Mouse (Mus musculus): Measurements from ENCODE around the gene Incenp.
A peak's percentile ranks its signal among the peaks of the same experiment; 100 is the strongest.

The Incenp gene

DNA sequence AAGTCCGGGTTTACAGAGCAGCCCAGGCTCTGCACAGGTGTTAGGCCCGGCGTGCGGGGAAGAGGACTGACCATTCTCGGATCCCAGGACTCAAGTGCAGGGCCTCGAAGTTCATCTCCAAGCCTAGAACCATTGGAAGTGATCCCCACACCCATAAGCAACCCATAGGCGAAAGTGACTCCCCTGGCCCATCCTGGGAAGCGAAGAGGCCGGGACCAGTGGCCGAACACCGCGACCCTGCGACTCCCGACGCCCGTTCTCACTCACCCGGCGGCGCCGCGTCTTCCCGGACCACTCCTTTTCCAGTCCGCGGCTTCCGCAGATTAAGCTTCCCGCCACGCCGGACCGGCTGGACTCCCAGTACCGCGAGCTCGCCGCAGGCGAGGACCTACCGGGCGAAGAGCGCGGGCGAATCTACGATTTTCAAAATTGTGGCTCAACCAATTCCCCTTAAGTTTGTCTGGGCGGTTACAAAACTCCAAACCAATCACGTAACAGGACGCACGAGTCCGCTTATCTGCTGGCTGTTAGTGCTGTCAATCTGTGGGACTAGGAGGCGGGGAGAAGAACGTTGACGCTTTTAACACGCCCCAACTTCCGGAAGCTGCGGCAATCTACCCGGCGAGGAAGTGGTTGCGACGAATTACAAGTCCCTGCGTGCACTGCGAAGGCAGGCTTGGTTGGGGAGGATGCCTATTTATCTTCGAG is at the start of gene Incenp:
TSS of gene Incenp (minus strand) at position 480 of the 708 bp plus-strand sequence.
- DNase-seq (ENCODE audit: low spot score in 2 of 2) = peak; percentile 92 to 93

GRCm38 (mm10) chr19:9946986-9947385 is 47.6 kb upstream of the Incenp start:
- no peak for DNase-seq (ENCODE audit: low spot score in 2 of 2)

DNA sequence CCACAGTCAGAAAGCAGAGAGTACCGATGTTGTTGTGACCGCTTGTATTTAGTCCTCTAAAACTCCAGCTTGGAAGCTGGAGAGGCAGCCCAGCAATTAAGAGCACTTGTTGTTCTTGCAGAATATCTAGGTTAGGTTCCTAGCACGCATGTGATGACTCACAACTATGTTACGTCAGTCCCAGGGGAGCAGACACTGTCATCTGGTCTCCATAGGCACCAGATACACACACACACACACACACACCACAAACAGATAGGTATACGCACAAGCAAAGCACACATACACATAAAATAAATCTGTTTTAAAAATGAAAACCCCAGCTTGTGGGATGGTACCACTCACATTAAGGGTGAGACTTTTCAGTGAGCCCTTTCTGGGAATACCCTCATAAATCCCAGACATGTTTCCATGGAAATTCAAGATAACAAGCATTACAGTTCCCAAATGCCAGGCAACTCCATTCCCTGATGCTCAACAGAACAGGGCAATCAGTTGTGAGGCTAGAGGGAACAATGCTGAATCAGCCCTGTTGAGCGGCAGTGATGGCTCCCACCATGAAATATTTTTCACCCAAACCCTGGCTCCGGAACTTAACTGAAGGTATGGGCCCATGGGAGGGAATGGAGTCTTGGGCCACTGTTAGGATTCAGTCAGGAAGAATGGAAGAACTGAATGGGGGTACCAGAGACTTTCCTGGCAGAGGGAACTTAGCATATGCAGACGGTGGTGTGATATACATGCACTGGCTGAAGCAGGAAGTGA is 46.6 kb upstream of the Incenp start:
- DNase-seq (ENCODE audit: low spot score in 2 of 2) = no peak

GRCm38 (mm10) chr19:9942539-9943533 is 43.5 kb upstream of the Incenp start:
- DNase-seq (ENCODE audit: low spot score in 2 of 2) = peak in 1 of 2 experiments; percentile 40

GRCm38 (mm10) chr19:9941809-9942208 is 42.5 kb upstream of the Incenp start:
- DNase-seq (ENCODE audit: low spot score in 2 of 2) = no peak

DNA sequence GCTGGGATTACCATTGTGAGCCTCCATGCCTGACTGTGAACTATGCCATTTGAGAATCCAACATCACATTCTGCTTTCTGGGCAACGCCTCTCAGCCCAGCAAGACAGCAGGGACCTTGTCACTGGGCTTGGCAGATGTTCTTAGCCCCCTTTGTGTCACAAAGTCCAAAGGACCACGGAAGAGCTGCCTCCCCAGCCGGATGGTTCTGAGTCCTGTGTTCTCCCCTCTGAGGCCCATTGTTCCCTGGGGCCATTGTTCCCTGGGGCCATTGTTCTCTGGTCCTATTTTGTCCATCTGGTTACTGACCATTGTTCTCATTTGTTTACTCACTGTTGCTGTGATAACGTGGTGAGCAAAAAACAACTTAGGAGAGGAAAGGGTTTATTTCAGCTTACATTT is 41.6 kb upstream of the Incenp start:
- DNase-seq (ENCODE audit: low spot score in 2 of 2) = no peak

- DNase-seq (ENCODE audit: low spot score in 2 of 2) = no peak
These were observed 40.5 kb upstream of the Incenp start for GRCm38 (mm10) chr19:9939841-9940240.

DNA sequence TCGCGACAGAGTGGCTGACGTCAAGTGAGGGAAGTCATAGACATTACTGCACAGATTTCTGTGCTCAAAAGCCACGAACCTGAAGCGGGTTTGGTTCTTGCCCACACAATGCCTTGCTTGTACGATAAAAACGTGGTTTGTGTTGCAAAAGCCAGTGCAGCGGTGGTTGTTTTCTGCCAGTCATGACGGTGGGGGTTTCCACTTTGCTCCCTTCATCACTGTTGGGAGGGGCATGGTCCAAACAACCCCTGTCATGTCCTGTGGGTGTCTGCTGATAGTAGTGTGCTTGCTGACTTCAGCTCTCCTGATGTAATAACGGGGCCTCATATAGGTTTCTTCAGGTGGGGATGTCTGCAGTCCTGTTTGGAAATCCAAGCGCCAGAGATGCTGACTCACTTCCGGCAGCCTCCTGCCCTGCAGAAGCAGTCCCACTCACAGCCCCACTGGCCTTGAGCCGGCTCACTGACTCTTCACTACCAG is 39.5 kb upstream of the Incenp start:
- DNase-seq (ENCODE audit: low spot score in 2 of 2) = peak; percentile 60 to 77

DNA sequence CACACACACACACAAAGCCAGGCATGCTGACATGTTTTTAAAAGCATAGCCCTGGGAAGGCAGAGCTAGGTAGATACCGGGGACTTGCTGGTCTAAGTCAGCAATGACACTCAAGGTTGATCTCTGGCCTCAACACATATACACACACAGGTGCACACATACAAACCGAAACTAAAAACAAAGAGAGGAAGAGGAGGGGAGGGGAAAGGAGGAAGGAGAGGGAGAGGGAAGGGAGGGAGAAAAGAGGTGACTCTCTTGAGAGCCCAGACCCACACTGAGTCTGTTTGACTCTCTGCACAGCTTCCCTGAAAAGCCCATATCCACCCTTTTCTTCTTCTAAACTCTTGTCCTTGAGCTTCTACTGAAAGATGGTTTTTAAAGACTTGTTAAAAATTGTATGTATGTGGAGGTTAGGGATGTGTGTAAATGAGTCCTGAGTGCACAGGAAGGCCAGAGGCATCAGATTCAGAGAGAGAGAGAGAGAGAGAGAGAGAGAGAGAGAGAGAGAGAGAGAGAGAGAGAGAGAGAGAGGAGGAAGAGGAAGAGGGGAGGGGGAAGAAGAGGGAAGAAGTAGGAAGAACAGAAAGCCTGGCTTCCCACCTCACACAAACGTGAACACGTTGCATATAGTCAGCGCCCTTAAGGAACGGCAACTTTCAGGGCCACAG is 38.9 kb upstream of the Incenp start:
- DNase-seq (ENCODE audit: low spot score in 2 of 2) = no peak

GRCm38 (mm10) chr19:9937428-9937827 is 38.1 kb upstream of the Incenp start:
- DNase-seq (ENCODE audit: low spot score in 2 of 2) = no peak

DNA sequence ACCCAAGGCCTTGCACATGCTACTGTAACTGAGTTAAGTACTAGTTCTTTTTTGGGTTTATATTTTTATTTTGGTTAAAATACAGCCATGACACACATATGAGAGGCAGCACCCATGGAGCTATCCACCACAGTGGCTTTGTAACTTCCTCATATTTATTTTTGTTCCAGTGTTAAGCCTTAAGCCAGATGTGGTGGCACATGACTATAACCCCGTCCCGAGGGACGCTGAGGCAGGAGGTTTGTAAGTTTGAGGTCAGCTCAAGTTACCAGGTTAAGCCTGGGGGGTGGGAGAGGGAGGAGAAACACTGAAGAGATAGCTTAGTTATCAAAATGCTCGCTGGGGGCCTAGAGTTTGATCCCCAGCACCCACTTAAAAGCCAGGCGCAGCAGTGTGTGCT is 37.2 kb upstream of the Incenp start:
- peak in 1 of 2 experiments; percentile 38 for DNase-seq (ENCODE audit: low spot score in 2 of 2)

DNA sequence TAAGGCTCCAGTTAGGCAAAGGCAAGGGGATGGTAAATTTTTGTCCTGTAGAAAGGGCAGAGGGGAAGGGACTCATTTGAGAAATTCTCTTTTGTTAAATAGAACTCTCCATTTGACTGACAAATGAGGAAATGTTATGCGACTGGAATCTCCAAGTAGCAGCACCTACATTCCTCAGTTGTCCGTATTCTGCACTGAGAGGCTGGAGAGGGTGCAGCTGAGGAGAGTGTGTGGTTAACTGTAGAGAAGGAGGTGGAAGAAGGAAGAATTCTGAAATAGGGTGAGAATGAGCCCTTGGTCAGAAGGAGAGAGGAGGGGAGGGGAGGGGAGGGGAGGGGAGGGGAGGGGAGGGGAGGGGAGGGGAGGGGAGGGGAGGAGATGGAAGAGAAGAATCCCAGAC is 34.6 kb upstream of the Incenp start:
- DNase-seq (ENCODE audit: low spot score in 2 of 2) = no peak

DNA sequence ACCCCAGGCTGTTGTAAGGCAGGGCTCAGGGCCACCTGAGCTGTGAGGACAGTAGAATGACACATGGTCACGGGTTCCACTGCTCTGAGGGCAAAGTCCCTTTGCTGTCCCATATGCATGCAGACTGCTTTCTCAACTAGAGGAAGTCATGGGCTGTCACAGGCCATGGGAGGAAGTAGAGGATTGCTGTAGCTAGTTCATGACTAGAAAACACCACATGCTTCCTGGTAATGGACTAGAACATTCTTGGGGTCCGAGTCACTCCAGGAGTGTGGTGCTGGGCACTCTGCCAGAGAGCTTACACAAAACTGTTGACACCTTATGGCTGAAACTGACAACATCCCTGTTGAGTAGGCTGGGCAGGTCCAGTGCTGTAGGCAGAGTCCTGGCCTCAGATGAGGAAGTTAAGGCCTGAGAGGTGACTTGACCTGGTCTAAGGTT is 31.8 kb upstream of the Incenp start:
- DNase-seq (ENCODE audit: low spot score in 2 of 2) = peak in 1 of 2 experiments; percentile 21

GRCm38 (mm10) chr19:9928089-9928488 is 28.7 kb upstream of the Incenp start:
- DNase-seq (ENCODE audit: low spot score in 2 of 2) = no peak

GRCm38 (mm10) chr19:9924769-9925272 is 25.5 kb upstream of the Incenp start:
- DNase-seq (ENCODE audit: low spot score in 2 of 2) = no peak

DNA sequence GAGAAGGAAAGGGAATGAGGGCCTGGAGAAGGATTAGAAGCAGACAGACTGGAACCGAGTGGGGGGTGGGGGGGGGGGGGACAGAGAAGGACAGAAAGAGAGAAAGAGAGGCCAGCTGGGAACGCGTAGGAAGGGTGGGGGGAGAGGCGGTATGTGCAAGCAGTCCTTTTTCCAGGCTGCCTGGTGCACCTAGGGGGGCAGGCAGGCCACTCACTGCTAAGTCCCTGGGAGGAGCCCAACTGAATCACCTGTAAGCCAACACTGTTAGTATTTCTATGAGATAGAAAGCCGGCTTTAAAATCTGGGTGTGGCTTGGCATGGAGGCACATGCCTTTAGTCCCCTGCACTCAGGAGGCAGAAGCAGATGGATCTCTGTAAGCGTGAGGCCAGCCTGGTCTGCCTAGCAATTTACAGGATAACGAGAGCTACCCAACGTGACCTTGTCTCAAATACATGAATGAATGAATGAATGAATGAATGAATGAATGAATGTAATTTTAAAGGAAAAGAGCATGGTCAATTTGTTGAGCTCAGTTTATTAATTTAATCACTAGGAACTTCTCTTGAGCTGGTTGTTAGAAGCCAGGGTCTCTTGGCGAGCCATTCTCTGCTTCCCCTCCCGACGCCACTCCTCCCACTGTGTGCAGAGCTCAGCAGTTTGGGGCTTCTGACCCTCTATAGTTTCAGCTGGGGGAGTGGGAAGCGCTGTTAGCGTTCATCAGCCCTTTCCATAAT is 24.9 kb upstream of the Incenp start:
- DNase-seq (ENCODE audit: low spot score in 2 of 2) = no peak

- DNase-seq (ENCODE audit: low spot score in 2 of 2) = no peak
These were observed 23.7 kb upstream of the Incenp start for GRCm38 (mm10) chr19:9923048-9923447.

GRCm38 (mm10) chr19:9922228-9922627 is 22.9 kb upstream of the Incenp start:
- DNase-seq (ENCODE audit: low spot score in 2 of 2) = no peak

DNA sequence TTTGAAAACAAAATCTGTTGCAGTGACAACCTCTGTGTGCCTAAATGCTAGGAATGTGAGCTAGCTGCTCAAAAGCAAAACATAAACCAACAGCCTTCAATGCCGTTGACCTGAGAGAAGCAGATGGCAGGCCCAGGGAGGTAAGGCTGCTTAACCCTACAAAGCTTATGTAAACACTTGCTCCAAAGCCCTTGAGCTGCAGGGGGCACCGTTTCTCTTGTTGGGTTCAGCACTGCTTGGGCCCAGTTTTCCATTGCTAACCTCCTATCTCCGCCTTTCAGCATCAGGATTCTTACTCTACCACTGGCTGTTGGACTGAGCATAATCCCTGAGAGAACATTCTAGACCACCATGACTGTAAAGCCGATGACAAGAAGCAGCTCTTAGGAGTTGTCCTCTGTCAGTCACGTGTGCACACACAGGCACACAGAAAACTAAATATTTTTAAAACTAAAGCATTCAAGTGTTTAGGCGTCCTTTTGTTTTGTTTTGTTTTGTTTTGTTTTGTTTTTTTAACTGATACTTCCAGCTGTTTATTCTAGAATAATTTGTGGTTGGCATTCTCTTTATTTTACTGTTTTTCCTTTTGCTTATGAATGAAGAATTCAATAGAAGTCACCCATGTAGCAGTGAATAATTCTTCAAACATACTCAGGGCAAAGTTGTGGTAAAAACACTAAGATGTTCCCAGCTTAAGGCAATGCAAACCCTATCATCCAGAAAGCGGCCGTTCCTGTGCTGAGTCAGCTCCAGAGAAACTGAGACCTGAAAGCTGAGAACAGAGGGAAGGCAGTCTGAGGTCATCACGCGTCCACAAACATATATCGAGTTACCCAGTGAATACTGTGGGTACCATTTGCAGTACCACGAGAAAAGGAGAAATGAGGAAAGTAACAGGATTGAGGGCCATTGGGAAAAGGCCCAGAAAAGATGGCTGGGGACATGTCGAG is 21.8 kb upstream of the Incenp start:
- peak in 1 of 2 experiments; percentile 52 for DNase-seq (ENCODE audit: low spot score in 2 of 2)
